Comparison of ENCODE assay signal across 8 mouse cellular contexts in the genomic region with DNA sequence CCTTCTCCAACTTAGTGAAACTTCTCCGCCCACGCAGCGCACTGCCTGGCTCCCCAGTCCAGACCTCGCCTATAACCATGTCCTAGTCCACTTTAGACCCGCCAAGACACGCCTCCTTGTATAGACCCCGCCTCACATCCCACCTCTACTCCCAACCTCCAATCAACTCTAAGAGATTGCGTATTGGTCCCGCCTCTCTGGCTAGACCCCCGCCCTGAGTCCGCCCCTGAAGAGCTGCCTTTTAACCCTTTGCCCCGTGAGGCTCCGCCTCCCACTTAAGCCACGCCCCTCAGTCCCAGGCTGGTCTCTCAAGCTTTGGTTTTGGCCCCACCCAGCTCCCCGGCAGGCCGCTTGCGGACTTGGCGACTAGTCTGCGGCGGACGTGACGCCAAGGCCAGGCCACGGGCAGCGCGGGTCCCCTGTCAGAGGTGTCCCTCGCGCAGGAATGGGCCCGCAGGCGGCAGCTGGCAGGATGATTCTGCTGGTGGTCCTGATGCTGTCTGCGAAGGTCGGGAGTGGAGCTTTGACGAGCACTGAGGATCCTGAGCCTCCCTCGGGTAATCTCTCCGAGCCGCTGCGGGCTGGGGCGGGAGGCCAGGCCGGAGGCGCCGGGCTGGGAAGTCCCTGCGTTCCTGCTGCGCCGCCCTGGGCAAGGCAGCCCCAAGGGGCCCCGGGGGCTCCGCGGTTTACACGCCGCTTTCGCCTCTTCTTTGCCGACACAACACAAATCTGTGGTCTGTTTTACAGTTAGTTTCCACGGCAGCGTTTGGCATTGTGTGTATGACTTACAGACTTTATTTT. TPM values are rescaled to one million over a fixed set of nuclear protein-coding genes. Genes with fewer than 3 reads are reported as not detected.
A peak's percentile ranks its signal among the peaks of the same experiment; 100 is the strongest.
DNase-seq lines count a peak whose midpoint lies in the region; ATAC-seq lines count a peak whose summit lies in the region.

A gene (plus strand): TSS at position 309 of the 801 bp plus-strand sequence.

- H3K4me2 ChIP-seq in heart, embryonic 14.5 days (ENCODE audit: low read length), result peak within 1 kb of the TSS; percentile 82
- H3K4me2 ChIP-seq in liver, embryonic 13.5 days, result peak within 1 kb of the TSS; percentile 81
- peak within 1 kb of the TSS; percentile 83 for H3K4me2 ChIP-seq in stomach, embryonic 16.5 days (ENCODE audit: low read depth, low read length)

- ATAC-seq in CD4-positive, CD25-positive, alpha-beta regulatory T cell, adult 4 months, result peak; percentile 89
- ATAC-seq in heart, embryonic 14.5 days (ENCODE audit: insufficient number of reproducible peaks, insufficient read depth, low FRiP score, low read depth), result peak; percentile 100
- ATAC-seq in liver, embryonic 13.5 days (ENCODE audit: low read depth), result peak; percentile 96
- peak; percentile 100 for ATAC-seq in stomach, embryonic 16.5 days (ENCODE audit: insufficient read depth, low FRiP score)

- peak; percentile 88 for DNase-seq in c-Kit-negative CD71-positive TER-119-positive erythroid progenitor cells, embryonic 14.5 days (ENCODE audit: low read depth, low spot score)
- DNase-seq in fibroblast of lung, adult 2 months (ENCODE audit: low read depth), result peak; percentile 99
- peak; percentile 100 for DNase-seq in kidney, postnatal 14 days
- DNase-seq in liver, embryonic 13.5 days, result peak; percentile 99
- DNase-seq in neural tube, embryonic 10.5 days (ENCODE audit: extremely low spot score, low spot score), result peak; percentile 96

- H3K36me3 ChIP-seq in heart, embryonic 14.5 days (ENCODE audit: control insufficient read depth, insufficient read depth, low read length), result peaks cover 3% of the 10 kb centered on the region; the same call in 1 of the 2 replicates
- peaks cover 4% of the 10 kb centered on the region; the same call in 1 of the 2 replicates for H3K36me3 ChIP-seq in liver, embryonic 13.5 days
- no peaks in the 10 kb centered on the region for H3K36me3 ChIP-seq in stomach, embryonic 16.5 days (ENCODE audit: control insufficient read depth, insufficient read depth, low read length)

- WGBS in heart, embryonic 14.5 days, result under 1% methylated on average over 51 of the region's 52 CpGs
- under 1% methylated on average over 52 of the region's 52 CpGs for WGBS in liver, embryonic 13.5 days (ENCODE audit: insufficient replicate concordance)
- under 1% methylated on average over 52 of the region's 52 CpGs for WGBS in stomach, embryonic 16.5 days

- no peaks in the 10 kb centered on the region for H3K27me3 ChIP-seq in heart, embryonic 14.5 days (ENCODE audit: control insufficient read depth, insufficient read depth, low read length)
- no peaks in the 10 kb centered on the region for H3K27me3 ChIP-seq in liver, embryonic 13.5 days
- H3K27me3 ChIP-seq in stomach, embryonic 16.5 days (ENCODE audit: control insufficient read depth, insufficient read depth, low read length), result no peaks in the 10 kb centered on the region

- H3K27ac ChIP-seq in heart, embryonic 14.5 days (replicated peaks in 1 of 2; ENCODE audit: control insufficient read depth in 1 of 2, insufficient read depth in 1 of 2, low read depth in 2 of 2, low read length in 2 of 2), result peak within 1 kb of the TSS; percentile 86 to 92
- peak within 1 kb of the TSS; percentile 79 for H3K27ac ChIP-seq in liver, embryonic 13.5 days
- H3K27ac ChIP-seq in stomach, embryonic 16.5 days (ENCODE audit: low read length), result peak within 1 kb of the TSS; percentile 87

- peaks cover 5 to 26% of the 10 kb centered on the region in 2 experiments; a peak in 3 of 4 replicates for H3K4me1 ChIP-seq in heart, embryonic 14.5 days (ENCODE audit: control insufficient read depth in 2 of 2, insufficient read depth in 2 of 2, low read length in 2 of 2)
- H3K4me1 ChIP-seq in liver, embryonic 13.5 days (replicated peaks), result peaks cover 71% of the 10 kb centered on the region
- peaks cover 15% of the 10 kb centered on the region for H3K4me1 ChIP-seq in stomach, embryonic 16.5 days (ENCODE audit: control insufficient read depth, insufficient read depth, low read length)

- H3K9me3 ChIP-seq in heart, embryonic 14.5 days (ENCODE audit: control insufficient read depth, low read length), result no peaks in the 10 kb centered on the region
- H3K9me3 ChIP-seq in liver, embryonic 13.5 days (replicated peaks), result no peaks in the 10 kb centered on the region
- no peaks in the 10 kb centered on the region for H3K9me3 ChIP-seq in stomach, embryonic 16.5 days (replicated peaks; ENCODE audit: control insufficient read depth, low read length)

- H3K4me3 ChIP-seq in heart, embryonic 14.5 days (ENCODE audit: control insufficient read depth in 1 of 2, insufficient read depth in 1 of 2, low read depth in 1 of 2, low read length in 2 of 2), result peak within 1 kb of the TSS; percentile 80 to 82
- H3K4me3 ChIP-seq in liver, embryonic 13.5 days (replicated peaks), result peak within 1 kb of the TSS; percentile 74
- H3K4me3 ChIP-seq in stomach, embryonic 16.5 days (replicated peaks; ENCODE audit: low read length), result peak within 1 kb of the TSS; percentile 72

- H3K9ac ChIP-seq in heart, embryonic 14.5 days (ENCODE audit: low read length), result peak within 1 kb of the TSS; percentile 92
- peak within 1 kb of the TSS; percentile 80 for H3K9ac ChIP-seq in liver, embryonic 13.5 days
- peak within 1 kb of the TSS; percentile 86 for H3K9ac ChIP-seq in stomach, embryonic 16.5 days (ENCODE audit: low read length)

RNA-seq across cellular contexts. Expression of the gene that starts here (rescaled TPM):
- polyA plus RNA-seq in CD4-positive, CD25-positive, alpha-beta regulatory T cell, adult 4 months (2017; shearing (Covaris generic)), result 100 to 1,000 TPM; 424 to 434 TPM
- 41.8 and 42.2 TPM in 2 replicates for polyA plus RNA-seq in heart, embryonic 14.5 days (2014; fragmentation: Nextera tagmentation; extraction: Ambion mirVana)
- 40.0 and 43.8 TPM in 2 replicates for polyA plus RNA-seq in liver, embryonic 13.5 days (2015; fragmentation: Nextera tagmentation; extraction: Ambion mirVana)
- 75.3 and 79.8 TPM in 2 replicates for polyA plus RNA-seq in stomach, embryonic 16.5 days (2015; fragmentation: Nextera tagmentation; extraction: Ambion mirVana)

Comparison
In these comparisons a context has a peak if more than half of its experiments do, and no peak if none do; other contexts are left out.
1. Peak in every context shown above with its lines: DNase-seq, ATAC-seq, H3K4me3 ChIP-seq and H3K27ac ChIP-seq.